Mouse (Mus musculus) retina, postnatal 7 days (tissue): ENCODE results near the gene Akap17b.
A peak's percentile ranks its signal among the peaks of the same experiment; 100 is the strongest.

Experiments
- DNase-seq: peaks from one replicate; pipeline ENCODE4 v3.0.0-alpha.2; 2012; ENCODE audit warnings: low read depth, low spot score

The Akap17b gene

GRCm38 (mm10) chrX:36587304-36588209 is 57.6 kb downstream of the Akap17b start:
- DNase-seq, result no peak

DNA sequence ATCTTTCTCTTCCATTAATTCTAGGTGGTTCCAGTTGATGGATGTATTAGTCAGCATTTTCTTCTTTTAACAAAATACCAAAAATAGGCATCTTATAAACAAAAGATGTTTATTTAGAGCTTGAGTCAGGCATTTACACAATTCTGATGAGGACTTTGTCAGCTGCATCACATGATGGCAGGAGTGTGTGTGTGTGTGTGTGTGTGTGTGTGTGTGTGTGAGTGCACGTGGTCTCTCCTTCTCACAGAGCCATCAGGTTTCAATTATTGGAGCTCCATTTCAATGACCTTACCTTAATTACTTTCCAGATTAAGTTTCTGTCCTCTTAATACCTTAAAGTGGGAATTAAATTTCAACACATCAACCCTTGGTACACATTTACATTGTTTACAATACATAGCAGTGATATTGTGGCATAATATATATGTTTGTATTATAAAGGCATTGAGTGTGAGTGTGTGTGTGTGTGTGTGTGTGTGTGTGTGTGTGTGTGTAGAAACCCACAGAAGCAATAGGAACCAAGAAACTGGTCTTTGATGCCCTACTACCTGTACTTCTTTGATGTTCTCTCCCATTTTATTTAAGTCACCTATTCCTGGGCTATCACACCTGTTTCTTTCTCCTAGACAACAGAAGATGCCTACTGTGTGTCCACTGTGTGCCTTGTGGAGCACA is 58.4 kb downstream of the Akap17b start:
- DNase-seq, result no peak

GRCm38 (mm10) chrX:36562079-36562478 is 83.1 kb downstream of the Akap17b start:
- no peak for DNase-seq

DNA sequence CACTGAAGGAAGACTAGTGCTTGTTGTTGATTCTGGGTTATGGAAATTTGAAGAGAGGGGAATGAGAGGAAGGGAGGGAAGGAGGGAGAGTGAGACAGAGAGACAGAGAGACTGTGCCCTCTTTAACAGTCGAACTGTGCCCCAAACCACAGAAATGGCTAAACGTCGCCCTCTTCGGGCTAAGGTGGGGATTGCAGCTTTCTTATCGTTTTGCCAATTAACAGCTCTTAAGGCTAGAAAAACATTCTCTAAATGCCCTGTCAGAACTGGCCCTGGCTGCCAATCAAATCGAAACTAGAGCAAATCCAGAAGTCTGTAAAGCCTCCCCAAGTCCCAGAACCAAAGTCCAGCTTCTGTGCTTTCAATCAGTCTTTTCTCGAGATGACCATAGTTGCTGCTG is 83.5 kb downstream of the Akap17b start:
- DNase-seq, result peak; percentile 32

DNA sequence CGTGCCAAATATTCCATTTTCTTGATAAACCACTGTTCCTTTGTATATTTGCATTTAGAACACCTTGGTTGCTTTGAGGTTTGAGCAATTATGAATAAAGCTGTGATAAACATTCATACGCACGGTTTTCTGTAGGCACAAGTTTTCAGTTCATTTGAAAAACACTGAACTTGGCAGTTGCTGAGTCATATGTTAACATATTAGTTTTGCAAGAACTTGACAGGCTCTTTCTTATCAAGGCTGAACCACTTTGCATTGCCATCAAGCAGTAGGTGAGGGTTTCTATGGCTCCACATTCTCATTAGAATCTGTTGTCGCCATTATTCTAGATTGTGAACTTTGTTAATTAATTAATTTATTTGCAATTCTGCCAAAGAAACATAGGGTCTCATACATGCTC is 85.0 kb downstream of the Akap17b start:
- DNase-seq, result no peak
